Mouse (Mus musculus): Measurements from ENCODE around the gene Kantr.
"Not testable (repeated sequence)": the region's sequence is repeated elsewhere in the genome, so short reads cannot be mapped to it uniquely, and the experiment has no call there.

The Kantr gene

GRCm38 (mm10) chrX:152326996-152327688 is at the start of gene Kantr:
Gene Kantr (minus strand): TSS chrX:152327495.
- peak; percentile 71 for DNase-seq

GRCm38 (mm10) chrX:152368397-152369273 is 41.3 kb upstream of the Kantr start, which contains the start of gene Gpr173:
Gene Gpr173 (minus strand): TSS chrX:152368704.
- DNase-seq = no peak

GRCm38 (mm10) chrX:152368054-152368396 is 40.7 kb upstream of the Kantr start:
- DNase-seq = no peak

GRCm38 (mm10) chrX:152366418-152366817 is 39.1 kb upstream of the Kantr start:
- no peak for DNase-seq

- DNase-seq = peak; percentile 41
These were observed 25.4 kb upstream of the Kantr start for GRCm38 (mm10) chrX:152352553-152353153.

GRCm38 (mm10) chrX:152347041-152347440 is 19.7 kb upstream of the Kantr start:
- no peak for DNase-seq

- no peak for DNase-seq
These were observed 19.3 kb upstream of the Kantr start for GRCm38 (mm10) chrX:152346587-152346986.

- DNase-seq = no peak
These were observed 15.6 kb upstream of the Kantr start for GRCm38 (mm10) chrX:152342903-152343302.

- DNase-seq = peak; percentile 93
These were observed 15.1 kb upstream of the Kantr start, which contains the start of gene Tspyl2 for GRCm38 (mm10) chrX:152342358-152342901. Gene Tspyl2 (minus strand): TSS chrX:152342425.

- no peak for DNase-seq
These were observed 14.2 kb upstream of the Kantr start for GRCm38 (mm10) chrX:152341496-152341895.

GRCm38 (mm10) chrX:152336546-152337332 is 9.4 kb upstream of the Kantr start:
- peak; percentile 81 for DNase-seq

- not testable (repeated sequence) for DNase-seq
These were observed 8.8 kb upstream of the Kantr start for GRCm38 (mm10) chrX:152336123-152336522.

GRCm38 (mm10) chrX:152329400-152329799 is 2.1 kb upstream of the Kantr start:
- not testable (repeated sequence) for DNase-seq

GRCm38 (mm10) chrX:152327689-152328052 is 376 bp upstream of the Kantr start:
- DNase-seq = no peak

- DNase-seq = peak; percentile 27
These were observed 3.7 kb downstream of the Kantr start for GRCm38 (mm10) chrX:152323584-152323983.

- DNase-seq = no peak
These were observed 4.5 kb downstream of the Kantr start for GRCm38 (mm10) chrX:152322776-152323175.

GRCm38 (mm10) chrX:152320535-152320934 is 6.8 kb downstream of the Kantr start:
- DNase-seq = no peak

GRCm38 (mm10) chrX:152307942-152308341 is 19.4 kb downstream of the Kantr start:
- DNase-seq = peak; percentile 37

- DNase-seq = no peak
These were observed 19.9 kb downstream of the Kantr start for GRCm38 (mm10) chrX:152307371-152307770.

- DNase-seq = no peak
These were observed 21.1 kb downstream of the Kantr start for GRCm38 (mm10) chrX:152306224-152306623.

- not testable (repeated sequence) for DNase-seq
These were observed 40.3 kb downstream of the Kantr start for GRCm38 (mm10) chrX:152287026-152287425.

GRCm38 (mm10) chrX:152284746-152285145 is 42.5 kb downstream of the Kantr start:
- DNase-seq = no peak

Data from thymus, postnatal 14 days (tissue).